Mouse (Mus musculus): ENCODE results near the gene Mrpl28.
"Not testable (repeated sequence)": the region's sequence is repeated elsewhere in the genome, so short reads cannot be mapped to it uniquely, and the experiment has no call there.

Gene Mrpl28

GRCm38 (mm10) chr17:26116503-26117258 is 6.6 kb upstream of the Mrpl28 start:
- DNase-seq, result no peak

GRCm38 (mm10) chr17:26119766-26120710 is 3.3 kb upstream of the Mrpl28 start:
- peak; percentile 76 to 82 for DNase-seq

GRCm38 (mm10) chr17:26122431-26123140 is 714 bp upstream of the Mrpl28 start:
- peak; percentile 45 to 51 for DNase-seq

GRCm38 (mm10) chr17:26124560-26124959 is 1.3 kb downstream of the Mrpl28 start:
- no peak for DNase-seq

GRCm38 (mm10) chr17:26125226-26125625 is 1.9 kb downstream of the Mrpl28 start:
- DNase-seq, result no peak

- no peak for DNase-seq
These were observed 7.9 kb downstream of the Mrpl28 start for GRCm38 (mm10) chr17:26131062-26131732.

GRCm38 (mm10) chr17:26131856-26132853 is 8.9 kb downstream of the Mrpl28 start:
- no peak for DNase-seq

- no peak for DNase-seq
These were observed 13.9 kb downstream of the Mrpl28 start for GRCm38 (mm10) chr17:26137106-26137750.

- DNase-seq, result no peak
These were observed 14.4 kb downstream of the Mrpl28 start for GRCm38 (mm10) chr17:26137751-26138130.

- peak; percentile 95 to 96 for DNase-seq
These were observed 15.0 kb downstream of the Mrpl28 start, which contains the start of gene Axin1 for GRCm38 (mm10) chr17:26138239-26138836. Axin1 (plus strand) TSS chr17:26138688.

- DNase-seq, result peak in 1 of 2 experiments; percentile 63
These were observed 15.6 kb downstream of the Mrpl28 start for GRCm38 (mm10) chr17:26138901-26139381.

- no peak for DNase-seq
These were observed 19.5 kb downstream of the Mrpl28 start for GRCm38 (mm10) chr17:26142796-26143195.

GRCm38 (mm10) chr17:26143386-26143785 is 20.1 kb downstream of the Mrpl28 start:
- no peak for DNase-seq

- no peak for DNase-seq
These were observed 25.8 kb downstream of the Mrpl28 start for GRCm38 (mm10) chr17:26149056-26149455.

- DNase-seq, result no peak
These were observed 28.8 kb downstream of the Mrpl28 start for GRCm38 (mm10) chr17:26151886-26152630.

GRCm38 (mm10) chr17:26162736-26163135 is 39.4 kb downstream of the Mrpl28 start:
- no peak for DNase-seq

- no peak for DNase-seq
These were observed 44.7 kb downstream of the Mrpl28 start for GRCm38 (mm10) chr17:26168039-26168438.

- not testable (repeated sequence) for DNase-seq
These were observed 51.9 kb downstream of the Mrpl28 start for GRCm38 (mm10) chr17:26175248-26175647.

Data from cerebellum, postnatal 14 days (tissue).